Mouse (Mus musculus) thymus, adult 2 months (tissue): ENCODE data around the gene Akirin2.

Source experiments
- CTCF ChIP-seq: fragments of 200-500 bp; IDR thresholded peaks from 2 replicates; pipeline ENCODE4 v1.5.1; 2012; ENCODE audit warnings: mild to moderate bottlenecking, control low read depth, low read length, moderate library complexity, borderline replicate concordance; ENCODE audit not compliant: control insufficient read depth, poor library complexity, insufficient read depth; ENCODE audit errors: extremely low read depth
- POLR2A ChIP-seq: fragments of 200-500 bp; IDR thresholded peaks from 2 replicates; pipeline ENCODE4 v1.6.1; 2012; ENCODE audit warnings: mild to moderate bottlenecking, low read length, control low read depth, moderate library complexity; ENCODE audit not compliant: control insufficient read depth, poor library complexity, insufficient read depth; ENCODE audit errors: extremely low read depth

DNA sequence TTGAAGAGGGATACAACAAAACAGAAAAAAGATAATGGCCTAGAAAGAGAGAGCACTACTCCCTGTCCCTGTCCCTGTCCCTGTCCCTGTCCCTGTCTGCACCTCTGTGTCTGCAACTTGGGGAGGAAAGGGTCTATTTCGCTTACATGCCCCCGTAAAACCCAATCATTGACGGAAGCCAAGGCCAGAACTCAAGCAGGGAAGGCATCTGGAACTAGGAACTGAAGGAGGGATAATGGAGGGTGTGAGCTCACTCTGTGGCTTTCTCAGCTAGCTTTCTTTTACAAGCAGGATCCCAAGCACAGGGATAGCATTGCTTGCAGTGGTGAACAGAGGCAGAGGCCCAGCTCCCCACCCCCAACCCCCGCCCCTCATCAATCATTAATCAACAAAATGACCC, 21.4 kb upstream of the Akirin2 start:
- no peak for TF ChIP-seq POLR2A
- TF ChIP-seq CTCF = no peak
